Mouse (Mus musculus) CH12.LX (cell line): ENCODE results near the gene Akap12. TPM values are rescaled to one million over a fixed set of nuclear protein-coding genes. Genes with fewer than 3 reads are reported as not detected.

Experiments
- DNase-seq: peaks from one replicate; pipeline ENCODE4 v3.0.0-alpha.2; 2013; ENCODE audit errors: extremely low read depth
- H3K27ac ChIP-seq: 2 replicates; pipeline ENCODE4 v1.5.1; 2012; ENCODE audit warnings: low read depth, mild to moderate bottlenecking, control low read depth, moderate library complexity; ENCODE audit not compliant: insufficient read depth
- H3K27me3 ChIP-seq: replicated peaks from 2 replicates; pipeline ENCODE3; 2012; ENCODE audit warnings: inconsistent platforms
- H3K36me3 ChIP-seq, 2 experiments: replicated peaks in 1 of 2; 2 replicates each; pipeline versions ENCODE3 to v1.6.1; 2012; ENCODE audit warnings: inconsistent platforms in 1 of 2, low read length in 1 of 2, mild to moderate bottlenecking in 1 of 2, mixed read lengths in 1 of 2, moderate library complexity in 1 of 2; ENCODE audit not compliant: control insufficient read depth in 1 of 2, insufficient read depth in 1 of 2
- H3K4me1 ChIP-seq, 2 experiments: 2 replicates each; pipeline ENCODE4 v1.6.1; 2012; ENCODE audit warnings: inconsistent platforms in 1 of 2, moderate library complexity in 1 of 2; ENCODE audit not compliant: insufficient read depth in 2 of 2, control insufficient read depth in 1 of 2
- H3K4me2 ChIP-seq: 2 replicates; pipeline ENCODE4 v1.6.1; 2012; ENCODE audit warnings: low read depth, mild to moderate bottlenecking, control low read depth; ENCODE audit not compliant: poor library complexity, insufficient read depth, severe bottlenecking
- H3K4me3 ChIP-seq, 3 experiments: fragments of 150-350 bp in 1 of 3; sonication (generic) in 1 of 3; replicated peaks in 1 of 3; 2 replicates each; pipeline versions ENCODE3 to v1.5.1; 2011 to 2012; ENCODE audit warnings: low read depth in 2 of 3, low read length in 2 of 3, mild to moderate bottlenecking in 2 of 3, moderate library complexity in 2 of 3, control low read depth in 1 of 3, improper control_type of control experiment in 1 of 3, inconsistent platforms in 1 of 3, mixed read lengths in 1 of 3; ENCODE audit not compliant: poor library complexity in 1 of 3
- H3K79me2 ChIP-seq: replicated peaks from 2 replicates; pipeline ENCODE4 v1.6.1; 2012; ENCODE audit warnings: mild to moderate bottlenecking, moderate library complexity; ENCODE audit not compliant: control insufficient read depth, poor library complexity, insufficient read depth, severe bottlenecking; ENCODE audit errors: extremely low read depth
- H3K9ac ChIP-seq: 2 replicates; pipeline ENCODE4 v1.6.1; 2012; ENCODE audit warnings: low read depth, mild to moderate bottlenecking, control low read depth, moderate library complexity; ENCODE audit not compliant: insufficient read depth
- H3K9me3 ChIP-seq: replicated peaks from 2 replicates; pipeline ENCODE3; 2012; ENCODE audit warnings: low read length, inconsistent platforms, mixed read lengths
- CHD1 ChIP-seq: IDR thresholded peaks from 2 replicates; pipeline ENCODE4 v1.6.1; 2012; ENCODE audit warnings: low read depth, low read length, improper control_type of control experiment, inconsistent platforms
- CTCF ChIP-seq, 2 experiments: IDR thresholded peaks in 1 of 2; conservative IDR thresholded peaks in 1 of 2; 2 replicates each; pipeline ENCODE4 v1.5.1; 2011 to 2012; ENCODE audit warnings: low read depth in 2 of 2, low read length in 2 of 2, improper control_type of control experiment in 1 of 2, inconsistent platforms in 1 of 2, mild to moderate bottlenecking in 1 of 2, moderate library complexity in 1 of 2
- ELF1 ChIP-seq: IDR thresholded peaks from 2 replicates; pipeline ENCODE4 v1.6.1; 2014; ENCODE audit warnings: low read depth, mild to moderate bottlenecking, inconsistent platforms, low read length, improper control_type of control experiment
- EP300 ChIP-seq: IDR thresholded peaks from 2 replicates; pipeline ENCODE4 v1.6.1; 2011; ENCODE audit warnings: low read length, improper control_type of control experiment
- GABPA ChIP-seq: IDR thresholded peaks from 2 replicates; pipeline ENCODE4 v1.6.1; 2012; ENCODE audit warnings: low read depth, low read length, improper control_type of control experiment, inconsistent platforms; ENCODE audit not compliant: insufficient replicate concordance
- JUN ChIP-seq: IDR thresholded peaks from 2 replicates; pipeline ENCODE4 v1.6.1; 2011; ENCODE audit warnings: low read depth, mild to moderate bottlenecking, low read length, improper control_type of control experiment, moderate library complexity; ENCODE audit not compliant: insufficient read depth
- JUND ChIP-seq: conservative IDR thresholded peaks from 2 replicates; pipeline ENCODE4 v1.6.1; 2011; ENCODE audit warnings: low read depth, low read length, improper control_type of control experiment
- MAFK ChIP-seq: IDR thresholded peaks from 2 replicates; pipeline ENCODE4 v1.6.1; 2011; ENCODE audit warnings: low read length, improper control_type of control experiment; ENCODE audit not compliant: insufficient replicate concordance
- MAX ChIP-seq: IDR thresholded peaks from 2 replicates; pipeline ENCODE4 v1.6.1; 2011; ENCODE audit warnings: low read length, improper control_type of control experiment
- MEF2A ChIP-seq: IDR thresholded peaks from 2 replicates; pipeline ENCODE4 v1.6.1; 2014; ENCODE audit warnings: low read depth, mild to moderate bottlenecking, inconsistent platforms, low read length, improper control_type of control experiment, borderline replicate concordance
- MXI1 ChIP-seq: IDR thresholded peaks from 2 replicates; pipeline ENCODE4 v1.6.1; 2011; ENCODE audit warnings: mild to moderate bottlenecking, low read depth, low read length, improper control_type of control experiment
- MYC ChIP-seq: IDR thresholded peaks from 2 replicates; pipeline ENCODE4 v1.6.1; 2011; ENCODE audit warnings: low read depth, mild to moderate bottlenecking, improper control_type of control experiment, low read length
- NELFE ChIP-seq: IDR thresholded peaks from 2 replicates; pipeline ENCODE4 v1.6.1; 2011; ENCODE audit warnings: low read depth, low read length, improper control_type of control experiment
- NRF1 ChIP-seq: IDR thresholded peaks from 2 replicates; pipeline ENCODE4 v1.6.1; 2014; ENCODE audit warnings: low read depth, mild to moderate bottlenecking, inconsistent platforms, low read length, improper control_type of control experiment, moderate library complexity
- POLR2AphosphoS2 ChIP-seq: IDR thresholded peaks from 2 replicates; pipeline ENCODE4 v1.6.1; 2011; ENCODE audit warnings: low read depth, low read length, improper control_type of control experiment
- RAD21 ChIP-seq: IDR thresholded peaks from 2 replicates; pipeline ENCODE4 v1.6.1; 2011; ENCODE audit warnings: low read depth, mild to moderate bottlenecking, low read length, improper control_type of control experiment, moderate library complexity
- RCOR1 ChIP-seq: conservative IDR thresholded peaks from 2 replicates; pipeline ENCODE4 v1.6.1; 2012; ENCODE audit warnings: low read depth, mild to moderate bottlenecking, inconsistent platforms, low read length, improper control_type of control experiment
- SIN3A ChIP-seq: IDR thresholded peaks from 2 replicates; pipeline ENCODE4 v1.6.1; 2012; ENCODE audit warnings: low read length, improper control_type of control experiment, inconsistent platforms
- TCF12 ChIP-seq: IDR thresholded peaks from 2 replicates; pipeline ENCODE4 v1.6.1; 2014; ENCODE audit warnings: low read depth, mild to moderate bottlenecking, inconsistent platforms, low read length, improper control_type of control experiment
- UBTF ChIP-seq: IDR thresholded peaks from 2 replicates; pipeline ENCODE4 v1.6.1; 2012; ENCODE audit warnings: low read depth, mild to moderate bottlenecking, inconsistent platforms, low read length, improper control_type of control experiment, moderate library complexity
- USF1 ChIP-seq: IDR thresholded peaks from 2 replicates; pipeline ENCODE4 v1.6.1; 2014; ENCODE audit warnings: low read depth, mild to moderate bottlenecking, inconsistent platforms, low read length, improper control_type of control experiment
- dilution Hi-C: fragments of 300-500 bp; cut with MboI; formaldehyde crosslinking; loops from 2 replicates; pipeline ENCODE4 v1.14.3; 2020; ENCODE audit warnings: low sequenced_read_pairs; ENCODE audit not compliant: extremely low pct_unique_long_range_greater_than_20kb, extremely low pct_ligation_motif_present
- in situ Hi-C: fragments of 300-500 bp; cut with MboI; formaldehyde crosslinking; loops from 3 replicates; pipeline ENCODE4 v1.14.3; 2019; ENCODE audit warnings: low sequenced_read_pairs, low pct_ligation_motif_present, low pct_unique_long_range_greater_than_20kb, mixed read lengths
- polyA plus RNA-seq: library from polyadenylated mRNA; unstranded; fragments of >175 nt; gene quantifications from 2 replicates; pipeline ENCODE4 v1.2.1, GENCODE M21; 2012; ENCODE audit warnings: low read depth; ENCODE audit not compliant: insufficient read length
- total RNA-seq, 2 experiments: library from RNA; depleted of rRNA; stranded (reverse); fragments of 300-350 nt in 1 of 2; fragments of >200 nt in 1 of 2; gene quantifications; 2 replicates each; pipeline ENCODE4 v1.2.3; 2012 to 2014

The Akap12 gene
- total and polyA plus RNA-seq, 3 experiments = 0.51 to 3.1 (median 1.7) TPM

DNA sequence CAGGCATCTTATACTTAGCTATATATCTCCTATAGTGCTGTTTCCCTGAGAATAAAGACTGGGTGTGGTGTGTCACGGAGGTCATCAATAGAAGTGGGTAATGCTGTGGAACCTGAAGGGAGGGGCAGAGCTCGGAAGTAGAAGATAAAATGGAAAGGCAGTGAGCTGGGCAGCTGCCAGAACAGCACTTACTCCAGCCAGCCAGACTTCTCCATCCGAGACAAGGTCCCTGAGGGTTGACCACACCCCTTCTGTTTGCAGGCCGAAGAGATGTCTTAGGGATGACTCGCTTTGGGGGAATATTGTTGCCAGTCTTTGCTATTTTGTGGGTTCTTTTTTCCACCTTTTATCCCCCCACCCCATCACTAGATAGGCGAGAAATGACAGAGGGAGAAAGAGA lies 11.9 kb downstream of the Akap12 start:
- H3K27ac ChIP-seq = no peak overlapping the region
- dilution Hi-C loops = no loop called here

DNA sequence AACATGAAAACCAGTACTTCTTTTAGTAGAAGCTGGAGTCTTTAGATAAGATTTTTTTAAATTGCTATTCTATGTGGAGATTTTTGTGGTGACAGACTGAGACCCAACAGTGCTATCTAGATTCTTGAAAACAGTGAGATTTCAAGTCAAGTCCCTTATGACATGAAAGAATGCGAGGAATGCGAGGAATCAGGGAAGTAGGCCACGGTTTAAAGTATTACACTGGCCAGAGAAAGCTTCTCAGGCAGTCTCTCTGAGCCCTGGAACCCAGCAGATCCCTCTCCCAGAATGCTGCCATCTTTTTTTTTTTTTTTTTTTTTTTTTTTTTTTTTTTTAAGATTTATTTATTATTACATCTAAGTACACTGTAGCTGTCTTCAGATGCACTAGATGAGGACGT lies 16.2 kb downstream of the Akap12 start:
- Histone ChIP-seq H3K4me1 (no peaks in the 10 kb centered on the region), H3K4me3 (no peak overlapping the region), H3K27me3 (no peaks in the 10 kb centered on the region), H3K9me3 (no peaks in the 10 kb centered on the region), H3K79me2 (no peaks in the 10 kb centered on the region), H3K4me2 (no peak overlapping the region), H3K9ac (no peak overlapping the region), H3K27ac (no peak overlapping the region), H3K36me3 (no peaks in the 10 kb centered on the region)
- DNase-seq = no peak
- dilution Hi-C loops = no loop called here
- TF ChIP-seq UBTF (no peak), JUN (no peak), MYC (no peak), CTCF (conservative IDR thresholded peaks at IDR 0.05 in 1 of 2, IDR thresholded peaks at IDR 0.05 in 1 of 2; ENCODE audit: low read depth in 2 of 2, low read length in 2 of 2) (no peak), MXI1 (no peak), NRF1 (no peak), SIN3A (no peak), RCOR1 (no peak), CHD1 (no peak), JUND (no peak), ELF1 (no peak), TCF12 (no peak), MEF2A (no peak), RAD21 (no peak)
- in situ Hi-C loops = no loop called here

More for the DNA sequence above, 11.9 kb downstream of the Akap12 start:
- Histone ChIP-seq H3K27me3 (no peaks in the 10 kb centered on the region), H3K4me3 (no peak overlapping the region), H3K4me2 (no peak overlapping the region), H3K9me3 (no peaks in the 10 kb centered on the region), H3K4me1 (no peaks in the 10 kb centered on the region)
- in situ Hi-C loops = no loop called here
- DNase-seq = no peak
- TF ChIP-seq MXI1 (no peak), EP300 (no peak), MAFK (no peak), POLR2AphosphoS2 (no peak), MYC (no peak), UBTF (no peak), GABPA (no peak), JUN (no peak), USF1 (no peak), NRF1 (no peak), NELFE (no peak), MAX (no peak)
- TF ChIP-seq, all 38 proteins: peak for 0
- Histone ChIP-seq H3K36me3 (no peaks in the 10 kb centered on the region), H3K9ac (no peak overlapping the region), H3K79me2 (no peaks in the 10 kb centered on the region)
